Mouse (Mus musculus): ENCODE data around the gene Ints5. TPM values are rescaled to one million over a fixed set of nuclear protein-coding genes. Genes with fewer than 3 reads are reported as not detected.

Gene Ints5
- polyA plus RNA-seq, 1 experiment, result 17.7 TPM

DNA sequence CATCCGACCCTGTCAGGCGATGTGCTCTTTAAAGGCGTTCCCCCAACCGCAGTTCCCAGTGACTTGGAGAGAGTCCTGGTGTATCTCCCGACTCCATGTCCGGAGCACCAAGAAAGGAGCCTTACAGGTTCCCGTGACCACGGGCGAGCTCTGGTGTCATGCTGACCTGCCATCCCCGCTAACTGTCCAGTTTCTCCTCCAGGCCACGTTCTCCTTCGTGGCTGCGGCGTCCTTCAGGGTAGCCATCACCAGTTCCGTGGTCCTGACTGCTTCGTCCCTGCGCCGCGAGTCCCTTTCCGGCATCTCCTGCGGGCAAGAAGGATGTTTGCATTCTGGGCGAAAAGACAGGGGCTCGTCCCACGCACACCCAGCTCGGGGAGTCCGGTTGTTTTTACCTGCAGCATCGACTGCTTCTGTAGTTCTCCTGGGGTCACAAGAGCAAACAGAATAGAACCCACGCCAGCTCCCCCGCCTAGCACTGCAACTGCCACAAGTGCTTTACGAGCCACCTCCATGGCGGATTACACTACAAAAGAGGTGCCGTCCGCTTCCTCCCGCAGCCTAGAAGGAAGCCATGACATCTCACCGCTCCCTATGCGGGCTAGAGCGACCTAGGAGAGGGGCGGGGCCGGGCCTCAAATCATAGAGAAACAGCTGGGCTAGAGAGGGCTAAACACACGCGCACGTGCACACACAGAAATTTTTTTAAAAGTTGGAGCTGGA lies 12.3 kb upstream of the Ints5 start, which contains the start of gene Uqcc3:
Gene Uqcc3, minus strand, starts transcription at position 613 of the 723 bp plus-strand sequence.
- Histone ChIP-seq H3K27me3 (ENCODE audit: control insufficient read depth, insufficient read depth, low read length) (no peaks in the 10 kb centered on the region), H3K27ac (ENCODE audit: insufficient read depth, low read length) (peak within 1 kb of the TSS; percentile 62), H3K4me1 (ENCODE audit: control insufficient read depth, insufficient read depth, low read length) (no peaks in the 10 kb centered on the region), H3K4me3 (replicated peaks; ENCODE audit: insufficient read depth, low read depth, low read length) (peak within 1 kb of the TSS; percentile 98)
- TF ChIP-seq CTCF (IDR thresholded peaks at IDR 0.05; ENCODE audit: borderline replicate concordance, insufficient read depth, low read depth, low read length) (no peak), POLR2A (IDR thresholded peaks at IDR 0.05; ENCODE audit: borderline replicate concordance, insufficient read depth, low read length) (peak; percentile 74)
- DNase-seq, result peak; percentile 89 to 91
- under 1% methylated on average over 42 of the region's 42 CpGs for WGBS

- Histone ChIP-seq H3K4me3 (replicated peaks; ENCODE audit: insufficient read depth, low read depth, low read length) (peak overlapping the region; percentile 98), H3K27ac (ENCODE audit: insufficient read depth, low read length) (no peak overlapping the region), H3K27me3 (ENCODE audit: control insufficient read depth, insufficient read depth, low read length) (no peaks in the 10 kb centered on the region), H3K4me1 (ENCODE audit: control insufficient read depth, insufficient read depth, low read length) (no peaks in the 10 kb centered on the region)
- no peak for DNase-seq
- TF ChIP-seq POLR2A (IDR thresholded peaks at IDR 0.05; ENCODE audit: borderline replicate concordance, insufficient read depth, low read length) (no peak), CTCF (IDR thresholded peaks at IDR 0.05; ENCODE audit: borderline replicate concordance, insufficient read depth, low read depth, low read length) (no peak)
- WGBS, result 4% methylated on average over 3 of the region's 3 CpGs
These were observed 11.8 kb upstream of the Ints5 start for GRCm38 (mm10) chr19:8881034-8881392.

- WGBS, result 71% methylated on average over 3 of the region's 3 CpGs
- no peak for DNase-seq
- H3K4me1 ChIP-seq (ENCODE audit: control insufficient read depth, insufficient read depth, low read length), result 0 out of 2 replicates have a peak, but pooled peaks cover 3% of the 10 kb centered on the region
- TF ChIP-seq POLR2A (IDR thresholded peaks at IDR 0.05; ENCODE audit: borderline replicate concordance, insufficient read depth, low read length) (no peak), CTCF (IDR thresholded peaks at IDR 0.05; ENCODE audit: borderline replicate concordance, insufficient read depth, low read depth, low read length) (no peak)
- H3K27me3 ChIP-seq (ENCODE audit: control insufficient read depth, insufficient read depth, low read length), result no peaks in the 10 kb centered on the region
- H3K27ac ChIP-seq (ENCODE audit: insufficient read depth, low read length), result no peak within 1 kb of the TSS
- H3K4me3 ChIP-seq (replicated peaks; ENCODE audit: insufficient read depth, low read depth, low read length), result no peak within 1 kb of the TSS
These were observed 9.2 kb upstream of the Ints5 start, which contains the start of the genes Lbhd1 and Gm49403 for GRCm38 (mm10) chr19:8883616-8884015. Lbhd1 (plus strand) TSS chr19:8883732. Gm49403 (plus strand) TSS chr19:8883930.

DNA sequence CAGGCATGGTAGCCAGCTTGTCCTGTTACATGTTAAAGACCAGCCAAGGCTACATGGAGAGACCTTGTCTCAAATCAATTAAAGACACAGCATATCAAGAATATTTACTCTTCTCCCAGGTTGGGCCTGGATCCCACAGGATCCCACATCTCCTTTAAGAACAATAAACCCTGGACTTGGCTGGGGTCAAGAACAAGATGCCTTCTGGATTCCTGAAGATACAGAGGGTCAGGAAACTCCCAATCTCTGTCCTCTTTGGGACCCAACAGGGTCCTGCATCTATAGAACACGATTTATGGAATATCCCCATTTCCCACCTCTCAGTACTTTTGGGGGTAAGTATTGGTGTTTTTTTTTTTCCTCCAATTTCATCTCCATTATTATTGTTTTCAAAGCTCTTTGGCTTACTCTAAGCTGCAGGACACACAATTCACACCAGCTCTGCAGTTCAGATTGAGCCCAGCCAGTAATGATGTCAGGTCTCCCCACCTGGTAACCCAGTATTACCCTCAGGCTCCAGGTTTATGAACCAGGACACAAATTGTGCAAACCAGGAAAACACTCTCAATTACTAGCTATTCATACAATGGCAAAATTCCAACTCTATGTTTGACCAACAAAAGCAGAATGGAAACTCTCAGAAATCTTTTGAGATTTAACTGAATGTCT lies 5.8 kb upstream of the Ints5 start:
- Histone ChIP-seq H3K4me1 (ENCODE audit: control insufficient read depth, insufficient read depth, low read length) (0 out of 2 replicates have a peak, but pooled peaks cover 3% of the 10 kb centered on the region), H3K4me3 (replicated peaks; ENCODE audit: insufficient read depth, low read depth, low read length) (no peak overlapping the region), H3K27ac (ENCODE audit: insufficient read depth, low read length) (no peak overlapping the region), H3K27me3 (ENCODE audit: control insufficient read depth, insufficient read depth, low read length) (no peaks in the 10 kb centered on the region)
- WGBS, result 55% methylated on average over 1 of the region's 1 CpGs
- TF ChIP-seq CTCF (IDR thresholded peaks at IDR 0.05; ENCODE audit: borderline replicate concordance, insufficient read depth, low read depth, low read length) (no peak), POLR2A (IDR thresholded peaks at IDR 0.05; ENCODE audit: borderline replicate concordance, insufficient read depth, low read length) (no peak)
- DNase-seq, result no peak

GRCm38 (mm10) chr19:8887585-8888463 lies 5.0 kb upstream of the Ints5 start:
- TF ChIP-seq POLR2A (IDR thresholded peaks at IDR 0.05; ENCODE audit: borderline replicate concordance, insufficient read depth, low read length) (no peak), CTCF (IDR thresholded peaks at IDR 0.05; ENCODE audit: borderline replicate concordance, insufficient read depth, low read depth, low read length) (no peak)
- no peak for DNase-seq
- WGBS, result 18% methylated on average over 19 of the region's 19 CpGs
- H3K27me3 ChIP-seq (ENCODE audit: control insufficient read depth, insufficient read depth, low read length), result no peaks in the 10 kb centered on the region
- peak overlapping the region; percentile 74 for H3K4me3 ChIP-seq (replicated peaks; ENCODE audit: insufficient read depth, low read depth, low read length)
- no peak overlapping the region for H3K27ac ChIP-seq (ENCODE audit: insufficient read depth, low read length)
- 0 out of 2 replicates have a peak, but pooled peaks cover 3% of the 10 kb centered on the region for H3K4me1 ChIP-seq (ENCODE audit: control insufficient read depth, insufficient read depth, low read length)

DNA sequence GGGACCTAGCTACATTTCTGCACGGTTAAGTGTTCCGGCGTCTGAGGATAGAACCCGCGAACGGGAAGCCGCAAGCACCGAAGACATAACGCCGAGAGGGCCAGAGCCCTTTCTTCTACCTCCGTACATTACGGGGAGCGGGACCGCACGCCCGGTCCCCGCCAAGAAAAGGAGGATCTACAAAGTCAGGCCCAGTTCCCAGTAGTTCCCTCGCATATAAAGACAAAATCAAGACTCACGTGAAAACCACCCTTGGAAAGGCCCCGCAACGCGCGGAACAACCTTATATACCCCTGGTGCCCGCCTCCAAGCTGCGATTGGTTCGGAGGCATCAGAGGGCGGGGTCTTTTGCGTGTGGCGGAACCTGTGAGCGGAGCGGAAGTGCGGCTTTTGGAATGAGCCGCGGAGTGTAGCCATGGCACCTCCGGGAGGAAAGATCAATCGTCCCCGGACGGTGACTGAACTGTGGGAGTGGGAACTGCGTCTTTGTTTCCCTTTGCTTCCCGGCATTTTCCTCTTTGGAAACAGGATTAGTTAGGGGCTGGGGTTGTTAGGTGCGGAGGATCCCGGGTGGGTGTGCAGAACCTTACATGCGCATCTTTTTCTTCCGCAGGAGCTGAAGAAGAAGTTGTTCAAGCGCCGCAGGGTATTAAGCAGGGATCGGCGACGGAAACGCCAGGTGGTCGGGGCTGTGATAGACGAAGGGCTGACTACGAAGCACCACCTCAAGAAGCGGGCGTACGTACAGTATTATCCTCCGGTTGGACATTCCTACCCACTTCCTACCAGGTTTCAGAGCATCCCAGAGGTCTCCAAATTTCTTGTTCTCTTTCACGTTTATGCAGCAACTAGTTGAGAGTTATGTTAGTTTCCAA lies 4.1 kb upstream of the Ints5 start, which contains the start of the genes 1810009A15Rik and Gm49416:
Gene 1810009A15Rik, plus strand, starts transcription at position 343 of the 875 bp plus-strand sequence.
Gene Gm49416, plus strand, starts transcription at position 416 of the 875 bp plus-strand sequence.
- TF ChIP-seq CTCF (IDR thresholded peaks at IDR 0.05; ENCODE audit: borderline replicate concordance, insufficient read depth, low read depth, low read length), result no peak
- TF ChIP-seq POLR2A (IDR thresholded peaks at IDR 0.05; ENCODE audit: borderline replicate concordance, insufficient read depth, low read length), result peak; percentile 86; the same call in 1 of the 2 replicates
- Histone ChIP-seq H3K27me3 (ENCODE audit: control insufficient read depth, insufficient read depth, low read length) (no peaks in the 10 kb centered on the region), H3K27ac (ENCODE audit: insufficient read depth, low read length) (peak within 1 kb of the TSS; percentile 42), H3K4me1 (ENCODE audit: control insufficient read depth, insufficient read depth, low read length) (0 out of 2 replicates have a peak, but pooled peaks cover 3% of the 10 kb centered on the region), H3K4me3 (replicated peaks; ENCODE audit: insufficient read depth, low read depth, low read length) (peak within 1 kb of the TSS; percentile 74)
- DNase-seq, result peak; percentile 94 to 95
- under 1% methylated on average over 58 of the region's 58 CpGs for WGBS

Data from cerebellum, adult 2 months (tissue).